Mouse (Mus musculus): ENCODE results near the gene Tmem236.

DNA sequence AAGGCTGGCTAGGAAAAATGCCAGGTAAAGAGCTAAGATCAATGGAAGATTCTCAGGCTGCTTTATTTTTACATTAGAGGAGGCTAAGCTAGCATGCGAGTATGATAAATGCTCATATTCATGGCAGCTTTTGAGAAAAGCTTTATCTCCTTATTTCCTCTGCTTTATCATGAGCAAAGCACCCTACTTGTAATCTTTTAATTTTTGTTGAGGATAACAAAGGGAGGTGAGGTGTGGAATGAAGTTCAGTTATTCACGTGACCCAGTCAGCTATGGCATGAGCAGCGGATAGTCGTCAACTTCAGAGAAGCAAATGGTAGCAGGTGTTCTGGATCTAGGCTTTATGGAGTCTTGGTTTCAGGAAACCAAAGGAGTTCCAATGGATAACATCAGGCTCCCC is 62.6 kb downstream of the Tmem236 start:
- no peak for TF ChIP-seq GATA1 (IDR thresholded peaks at IDR 0.05; ENCODE audit: borderline replicate concordance, low read length)
- TF ChIP-seq FLI1 (IDR thresholded peaks at IDR 0.05; ENCODE audit: low read length), result no peak
